Mouse (Mus musculus): ENCODE measurements around the gene Elf2. TPM values are rescaled to one million over a fixed set of nuclear protein-coding genes. Genes with fewer than 3 reads are reported as not detected.

Gene Elf2
- polyA plus RNA-seq, 1 experiment from 2014 or later: 50.1 TPM

DNA sequence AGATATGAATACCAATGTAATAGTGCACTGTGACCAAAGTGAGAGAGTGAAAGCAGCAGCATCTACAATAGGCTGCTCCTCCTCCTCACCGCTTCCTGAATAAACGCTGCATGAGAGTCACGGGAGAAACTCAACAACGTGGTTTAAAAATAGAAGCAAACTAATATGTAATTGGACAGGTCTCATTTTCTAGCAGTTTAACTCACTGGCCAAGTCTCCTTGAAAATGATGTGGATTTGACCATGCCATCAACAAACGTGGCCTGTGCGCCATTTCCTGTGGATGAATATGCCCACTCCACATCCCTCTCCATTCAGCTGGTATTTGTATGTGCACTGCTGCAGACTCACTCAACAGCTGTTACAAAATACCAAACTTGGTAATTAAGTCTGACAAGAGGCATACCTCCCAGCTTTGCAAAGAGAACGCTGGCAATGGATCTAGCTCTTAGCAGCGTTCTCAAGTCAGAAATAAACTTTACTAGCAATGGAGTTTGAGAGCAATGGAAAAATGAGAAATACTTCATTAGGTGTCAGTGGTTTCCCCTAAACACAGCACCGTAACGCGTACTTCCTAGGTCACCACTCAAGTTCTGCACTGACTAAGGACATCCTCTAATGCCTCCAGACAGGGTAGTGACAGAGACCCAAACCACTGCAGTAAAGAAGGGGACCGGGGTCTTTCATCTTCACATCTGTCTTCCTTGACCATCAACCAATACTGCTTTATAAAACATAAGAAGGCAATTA is 70.2 kb downstream of the Elf2 start:
- Histone ChIP-seq H3K4me1 (peaks cover 2% of the 10 kb centered on the region), H3K4me2 (replicated peaks) (no peak overlapping the region), H3K4me3 (no peak overlapping the region), H3K9ac (replicated peaks) (no peak overlapping the region), H3K9me3 (no peaks in the 10 kb centered on the region), H3K27ac (replicated peaks) (no peak overlapping the region), H3K36me3 (peaks cover 4% of the 10 kb centered on the region; the same call in 1 of the 2 replicates), H3K27me3 (no peaks in the 10 kb centered on the region)
- 92% methylated on average over 12 of the region's 12 CpGs for WGBS
- no peak for ATAC-seq (ENCODE audit: low FRiP score, low read depth)

DNA sequence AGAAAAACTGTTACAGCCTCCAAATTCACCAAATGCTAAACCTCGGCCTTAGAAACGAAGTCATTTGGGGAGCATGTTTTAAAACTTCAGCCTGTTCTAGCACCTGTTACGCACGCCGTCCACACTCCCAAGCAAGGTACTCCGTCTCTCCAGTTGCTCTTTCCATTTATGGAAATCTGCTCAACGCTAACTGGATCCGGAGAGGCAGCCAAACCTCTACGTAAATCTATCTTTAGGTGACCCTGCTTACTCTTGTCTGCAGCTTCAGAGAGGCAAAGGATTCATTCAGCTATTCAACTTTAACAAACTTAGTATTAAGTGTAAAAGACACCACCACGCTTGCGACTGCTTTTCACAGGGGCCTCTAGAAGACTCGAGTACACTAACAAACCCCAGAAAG is 72.0 kb downstream of the Elf2 start:
- H3K27ac ChIP-seq (replicated peaks): no peak overlapping the region
- no peaks in the 10 kb centered on the region for H3K4me1 ChIP-seq
- no peaks in the 10 kb centered on the region for H3K9me3 ChIP-seq
- H3K4me2 ChIP-seq (replicated peaks): no peak overlapping the region
- H3K27me3 ChIP-seq: no peaks in the 10 kb centered on the region
- 89% methylated on average over 12 of the region's 12 CpGs for WGBS
- H3K4me3 ChIP-seq: no peak overlapping the region
- H3K36me3 ChIP-seq: peaks cover 20% of the 10 kb centered on the region
- ATAC-seq (ENCODE audit: low FRiP score, low read depth): no peak
- no peak overlapping the region for H3K9ac ChIP-seq (replicated peaks)

DNA sequence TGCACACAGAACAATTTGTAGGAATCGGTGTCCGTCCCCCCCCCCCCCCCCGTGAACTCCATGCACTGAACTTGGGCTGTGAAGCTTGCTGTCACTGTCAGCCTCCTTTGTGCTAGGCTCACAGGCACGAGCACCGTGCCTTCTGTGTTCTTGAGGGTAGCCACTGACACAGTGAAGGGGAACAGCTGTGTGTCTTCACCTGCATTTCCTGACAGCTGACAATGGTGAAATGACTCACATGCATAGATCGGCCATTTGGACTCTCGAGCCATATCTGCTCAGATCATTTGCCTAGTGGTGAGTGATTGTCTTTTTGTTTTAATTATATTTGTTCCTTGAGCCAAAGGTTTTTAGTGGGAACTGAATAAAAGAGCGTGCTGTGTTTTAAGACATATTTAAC is 77.5 kb downstream of the Elf2 start:
- Histone ChIP-seq H3K4me3 (no peak overlapping the region), H3K36me3 (peaks cover 67% of the 10 kb centered on the region), H3K27ac (replicated peaks) (no peak overlapping the region), H3K9me3 (no peaks in the 10 kb centered on the region), H3K4me2 (replicated peaks) (no peak overlapping the region), H3K4me1 (no peaks in the 10 kb centered on the region), H3K9ac (replicated peaks) (no peak overlapping the region), H3K27me3 (no peaks in the 10 kb centered on the region)
- WGBS: 93% methylated on average over 8 of the region's 8 CpGs
- ATAC-seq (ENCODE audit: low FRiP score, low read depth): no peak

DNA sequence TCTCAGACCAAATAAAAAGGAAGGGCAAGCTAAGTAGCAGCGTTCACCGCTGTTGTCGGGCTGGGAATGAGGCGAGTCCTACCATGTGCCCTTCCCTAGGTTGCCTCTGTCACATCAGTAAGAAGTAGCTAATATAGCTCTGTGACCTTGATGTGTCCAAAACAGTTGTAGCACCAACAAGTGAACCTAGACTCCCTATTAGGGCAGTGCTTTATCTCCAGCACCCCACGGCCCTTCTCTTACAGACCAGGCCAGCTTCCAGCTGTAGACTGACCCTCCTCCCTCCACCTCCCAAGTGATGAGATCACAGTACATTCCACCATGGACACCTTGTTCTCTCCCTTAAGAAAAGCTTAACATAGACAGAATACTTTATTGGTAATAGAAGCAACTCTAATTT is 82.4 kb downstream of the Elf2 start:
- no peak for ATAC-seq (ENCODE audit: low FRiP score, low read depth)
- WGBS: 97% methylated on average over 5 of the region's 5 CpGs
- no peak overlapping the region for H3K4me3 ChIP-seq

DNA sequence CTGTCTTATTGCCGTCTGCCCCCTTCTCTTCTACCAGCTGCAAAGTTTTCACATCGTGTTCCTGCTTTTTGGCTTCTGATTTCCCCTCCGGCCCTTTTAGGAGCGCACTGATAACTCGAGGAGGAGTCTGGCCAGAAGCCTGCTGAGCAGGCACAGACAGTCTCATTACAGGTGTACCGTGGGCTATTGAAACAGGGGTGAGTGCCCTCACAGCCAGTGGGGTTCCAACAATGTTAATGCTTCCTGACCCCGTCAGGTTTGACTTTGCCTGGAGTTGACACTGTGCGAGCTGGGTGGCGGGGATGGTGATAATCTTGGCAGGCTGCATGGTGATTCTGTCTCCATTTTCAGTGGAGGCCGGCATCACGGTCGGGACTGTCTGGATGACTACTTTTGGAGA is 84.0 kb downstream of the Elf2 start:
- H3K4me1 ChIP-seq: no peaks in the 10 kb centered on the region
- 87% methylated on average over 12 of the region's 12 CpGs for WGBS
- no peak overlapping the region for H3K9ac ChIP-seq (replicated peaks)
- ATAC-seq (ENCODE audit: low FRiP score, low read depth): no peak
- H3K4me2 ChIP-seq (replicated peaks): no peak overlapping the region
- no peak overlapping the region for H3K4me3 ChIP-seq
- no peaks in the 10 kb centered on the region for H3K9me3 ChIP-seq
- no peaks in the 10 kb centered on the region for H3K27me3 ChIP-seq
- H3K27ac ChIP-seq (replicated peaks): no peak overlapping the region
- peaks cover 81% of the 10 kb centered on the region for H3K36me3 ChIP-seq

More for the DNA sequence above, 82.4 kb downstream of the Elf2 start:
- Histone ChIP-seq H3K4me1 (no peaks in the 10 kb centered on the region), H3K9me3 (no peaks in the 10 kb centered on the region), H3K27me3 (no peaks in the 10 kb centered on the region), H3K36me3 (peaks cover 83% of the 10 kb centered on the region), H3K4me2 (replicated peaks) (no peak overlapping the region), H3K27ac (replicated peaks) (no peak overlapping the region), H3K9ac (replicated peaks) (no peak overlapping the region)

DNA sequence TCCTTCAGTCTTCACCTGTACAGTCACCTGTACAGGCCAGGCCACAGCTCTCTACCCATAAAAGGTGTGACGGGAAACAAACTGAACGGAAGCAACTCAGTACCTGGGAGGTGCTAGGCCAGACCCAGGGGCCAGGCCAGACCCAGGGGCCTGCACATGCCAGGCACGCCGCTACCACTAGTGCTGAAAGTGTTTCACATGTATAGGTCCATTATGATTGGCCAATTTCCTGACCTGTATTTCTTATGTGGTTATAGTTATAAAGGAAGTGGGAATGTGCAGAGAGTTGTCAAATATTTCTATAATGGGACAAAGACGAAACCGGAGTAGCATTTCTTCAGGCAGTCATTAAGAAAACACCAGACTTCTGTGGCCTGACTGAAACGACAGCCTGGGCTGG is 85.7 kb downstream of the Elf2 start:
- Histone ChIP-seq H3K36me3 (peaks cover 76% of the 10 kb centered on the region), H3K9me3 (no peaks in the 10 kb centered on the region), H3K4me1 (no peaks in the 10 kb centered on the region), H3K27me3 (no peaks in the 10 kb centered on the region), H3K4me2 (replicated peaks) (no peak overlapping the region), H3K9ac (replicated peaks) (no peak overlapping the region), H3K27ac (replicated peaks) (no peak overlapping the region), H3K4me3 (no peak overlapping the region)
- ATAC-seq (ENCODE audit: low FRiP score, low read depth): no peak
- 91% methylated on average over 7 of the region's 7 CpGs for WGBS

DNA sequence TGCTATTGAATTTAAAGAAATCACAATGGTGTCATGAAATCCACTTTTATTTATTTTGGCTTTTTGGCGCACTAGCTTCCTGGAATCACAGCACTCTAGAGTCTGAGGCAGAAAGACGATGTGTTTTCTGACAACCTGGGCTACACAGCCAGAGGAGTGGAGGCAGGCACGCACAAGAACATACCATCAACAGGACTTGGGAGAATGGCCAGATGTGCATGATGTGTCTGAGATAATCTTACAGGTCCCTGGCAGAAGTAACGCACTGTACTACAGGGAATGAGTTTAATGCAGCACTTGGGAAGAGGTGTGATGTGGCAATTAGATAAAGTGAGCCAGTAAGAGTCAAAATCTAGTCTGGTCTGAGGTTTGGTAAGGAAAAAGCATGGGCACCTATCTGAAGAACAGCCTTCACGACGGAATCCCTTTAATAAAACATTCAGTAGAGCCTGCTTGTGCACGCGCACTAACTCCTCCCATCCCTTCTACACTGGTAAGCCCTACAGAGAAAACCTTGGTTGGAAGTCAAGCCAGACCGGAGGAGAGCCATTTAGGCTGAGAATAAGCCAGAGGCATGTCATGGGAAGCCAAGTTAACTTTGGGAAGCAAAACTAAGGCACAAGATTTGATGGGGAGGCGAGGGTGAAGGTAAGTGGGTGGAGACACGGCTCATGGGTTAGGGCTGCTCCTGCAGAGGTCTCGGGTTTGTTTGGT is 87.6 kb downstream of the Elf2 start:
- no peaks in the 10 kb centered on the region for H3K27me3 ChIP-seq
- no peak overlapping the region for H3K9ac ChIP-seq (replicated peaks)
- 94% methylated on average over 12 of the region's 12 CpGs for WGBS
- H3K36me3 ChIP-seq: peaks cover 70% of the 10 kb centered on the region
- H3K4me3 ChIP-seq: no peak overlapping the region
- H3K4me2 ChIP-seq (replicated peaks): no peak overlapping the region
- H3K9me3 ChIP-seq: no peaks in the 10 kb centered on the region
- no peak for ATAC-seq (ENCODE audit: low FRiP score, low read depth)
- H3K4me1 ChIP-seq: no peaks in the 10 kb centered on the region
- H3K27ac ChIP-seq (replicated peaks): no peak overlapping the region

DNA sequence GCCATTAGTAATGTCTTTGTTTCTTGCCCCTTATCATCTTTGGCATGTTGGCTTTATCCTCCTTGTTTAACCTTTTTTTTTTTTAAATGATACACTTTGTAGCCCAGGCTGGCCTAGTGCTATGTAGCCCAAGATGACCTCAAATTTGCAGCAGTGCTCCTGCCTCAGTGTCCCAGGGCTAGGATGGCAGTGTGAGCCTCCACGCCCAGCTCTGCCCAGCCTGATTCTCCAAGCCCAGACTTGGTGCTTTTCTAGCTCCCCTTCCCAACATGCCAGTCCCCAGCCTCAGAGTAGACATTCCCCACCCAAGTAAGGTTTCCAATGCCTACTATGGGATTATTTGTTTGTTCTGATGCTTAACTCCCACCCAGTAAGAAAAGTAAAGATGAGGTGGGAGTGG is 88.2 kb downstream of the Elf2 start:
- 94% methylated on average over 1 of the region's 1 CpGs for WGBS
- peaks cover 66% of the 10 kb centered on the region for H3K36me3 ChIP-seq
- ATAC-seq (ENCODE audit: low FRiP score, low read depth): no peak

DNA sequence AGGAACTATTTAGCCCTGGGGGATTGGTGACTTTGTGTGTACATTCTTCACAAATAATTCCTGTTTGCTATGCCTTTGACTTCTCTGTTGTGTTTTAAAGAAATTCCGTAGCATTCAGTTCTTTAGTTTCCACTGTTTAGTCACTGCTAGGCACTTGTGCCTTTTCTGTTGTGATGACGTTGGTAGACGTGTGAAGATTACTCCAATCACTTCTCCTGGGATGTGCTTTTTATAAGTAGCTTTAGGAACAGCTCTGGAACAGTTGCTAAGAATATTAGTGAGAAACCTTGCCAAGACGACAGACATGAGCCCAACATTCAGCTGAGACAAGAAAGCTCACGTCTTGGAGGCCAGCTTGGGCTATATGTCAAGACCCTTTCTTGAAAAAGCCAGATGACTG is 89.4 kb downstream of the Elf2 start:
- Histone ChIP-seq H3K4me1 (no peaks in the 10 kb centered on the region), H3K36me3 (peaks cover 54% of the 10 kb centered on the region)
- 87% methylated on average over 5 of the region's 5 CpGs for whole genome bisulfite sequencing

More for the DNA sequence above, 88.2 kb downstream of the Elf2 start:
- H3K4me1 ChIP-seq: no peaks in the 10 kb centered on the region
- no peaks in the 10 kb centered on the region for H3K9me3 ChIP-seq
- no peak overlapping the region for H3K27ac ChIP-seq (replicated peaks)
- H3K4me3 ChIP-seq: no peak overlapping the region
- H3K4me2 ChIP-seq (replicated peaks): no peak overlapping the region
- no peak overlapping the region for H3K9ac ChIP-seq (replicated peaks)
- H3K27me3 ChIP-seq: no peaks in the 10 kb centered on the region

DNA sequence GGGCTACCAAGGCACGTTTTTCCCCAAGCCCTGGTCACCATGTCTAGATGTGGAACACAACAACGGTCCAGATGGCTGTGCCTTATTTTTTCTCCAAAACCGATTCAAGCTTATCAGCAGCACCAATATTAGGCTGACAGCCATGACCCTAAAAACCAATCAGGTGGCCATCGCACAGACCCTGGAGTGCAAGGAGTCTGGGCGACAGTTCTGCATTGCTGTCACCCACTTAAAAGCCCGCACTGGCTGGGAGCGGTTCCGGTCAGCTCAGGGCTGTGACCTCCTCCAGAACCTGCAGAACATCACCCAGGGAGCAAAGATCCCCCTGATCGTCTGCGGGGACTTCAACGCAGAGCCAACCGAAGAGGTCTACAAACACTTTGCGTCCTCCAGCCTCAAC is 90.6 kb downstream of the Elf2 start:
- no peak overlapping the region for H3K9ac ChIP-seq (replicated peaks)
- no peaks in the 10 kb centered on the region for H3K27me3 ChIP-seq
- WGBS: 95% methylated on average over 13 of the region's 13 CpGs
- no peaks in the 10 kb centered on the region for H3K4me1 ChIP-seq
- no peaks in the 10 kb centered on the region for H3K9me3 ChIP-seq
- H3K4me3 ChIP-seq: no peak overlapping the region
- H3K4me2 ChIP-seq (replicated peaks): no peak overlapping the region
- no peak overlapping the region for H3K27ac ChIP-seq (replicated peaks)
- ATAC-seq (ENCODE audit: low FRiP score, low read depth): no peak
- peaks cover 47% of the 10 kb centered on the region for H3K36me3 ChIP-seq

More for the DNA sequence above, 89.4 kb downstream of the Elf2 start:
- H3K27me3 ChIP-seq: no peaks in the 10 kb centered on the region
- no peak for ATAC-seq (ENCODE audit: low FRiP score, low read depth)
- no peak overlapping the region for H3K9ac ChIP-seq (replicated peaks)
- no peaks in the 10 kb centered on the region for H3K9me3 ChIP-seq
- H3K4me2 ChIP-seq (replicated peaks): no peak overlapping the region
- H3K4me3 ChIP-seq: no peak overlapping the region
- no peak overlapping the region for H3K27ac ChIP-seq (replicated peaks)

DNA sequence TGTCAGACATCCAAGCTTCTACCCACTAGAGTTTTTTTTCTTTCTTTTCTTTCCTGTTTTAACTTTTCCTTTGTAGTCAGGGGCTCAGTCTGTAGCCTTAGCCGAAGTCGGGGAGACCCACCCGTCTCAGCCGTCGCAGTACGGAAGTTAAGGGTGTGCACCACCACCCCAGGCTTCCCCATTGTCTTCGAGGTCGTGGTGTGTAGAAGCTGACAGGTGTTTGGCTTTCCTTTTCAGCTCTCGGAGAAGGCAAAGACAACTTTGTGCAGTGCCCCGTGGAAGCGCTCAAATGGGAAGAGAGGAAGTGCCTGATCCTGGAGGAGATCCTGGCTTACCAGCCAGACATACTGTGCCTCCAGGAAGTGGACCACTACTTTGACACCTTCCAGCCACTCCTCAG is 91.0 kb downstream of the Elf2 start:
- WGBS: 91% methylated on average over 11 of the region's 11 CpGs
- no peaks in the 10 kb centered on the region for H3K4me1 ChIP-seq
- no peak overlapping the region for H3K4me2 ChIP-seq (replicated peaks)
- H3K27ac ChIP-seq (replicated peaks): no peak overlapping the region
- H3K9ac ChIP-seq (replicated peaks): no peak overlapping the region
- H3K9me3 ChIP-seq: no peaks in the 10 kb centered on the region
- H3K36me3 ChIP-seq: peaks cover 44% of the 10 kb centered on the region
- ATAC-seq (ENCODE audit: low FRiP score, low read depth): no peak
- H3K4me3 ChIP-seq: no peak overlapping the region
- H3K27me3 ChIP-seq: no peaks in the 10 kb centered on the region

DNA sequence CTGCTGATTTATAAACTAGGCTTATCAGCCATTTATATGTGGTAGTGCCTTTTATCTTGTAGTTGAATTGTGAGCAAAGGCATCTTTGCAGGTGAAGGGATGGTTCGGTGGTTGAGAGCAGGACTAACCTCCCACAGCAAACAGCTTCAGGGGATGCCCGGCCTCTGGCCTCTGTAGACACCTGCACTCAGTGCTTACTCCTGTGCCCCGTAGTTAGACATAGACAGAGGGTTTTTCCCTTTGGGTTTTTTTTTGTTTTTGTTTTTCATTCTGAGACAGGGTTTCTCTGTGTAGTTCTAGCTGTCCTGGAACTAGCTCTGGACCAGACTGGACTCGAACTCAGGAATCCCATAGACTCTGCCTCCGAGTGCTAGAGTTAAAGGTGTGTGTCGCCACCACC is 91.9 kb downstream of the Elf2 start:
- no peak for ATAC-seq (ENCODE audit: low FRiP score, low read depth)
- Histone ChIP-seq H3K27me3 (no peaks in the 10 kb centered on the region), H3K9me3 (no peaks in the 10 kb centered on the region), H3K9ac (replicated peaks) (no peak overlapping the region), H3K36me3 (peaks cover 38% of the 10 kb centered on the region), H3K4me1 (no peaks in the 10 kb centered on the region), H3K4me2 (replicated peaks) (no peak overlapping the region), H3K27ac (replicated peaks) (no peak overlapping the region), H3K4me3 (no peak overlapping the region)
- WGBS: 96% methylated on average over 6 of the region's 6 CpGs
